Mouse (Mus musculus) E14TG2a.4 (cell line): ENCODE measurements around the gene Rassf9.

ENCODE experiments used
- CTCF ChIP-seq: conservative IDR thresholded peaks from 2 replicates; pipeline ENCODE4 v1.5.1; 2014; ENCODE audit warnings: low read length
- POU5F1 ChIP-seq: IDR thresholded peaks from 2 replicates; pipeline ENCODE4 v1.6.1; 2014; ENCODE audit warnings: low read length, borderline replicate concordance

DNA sequence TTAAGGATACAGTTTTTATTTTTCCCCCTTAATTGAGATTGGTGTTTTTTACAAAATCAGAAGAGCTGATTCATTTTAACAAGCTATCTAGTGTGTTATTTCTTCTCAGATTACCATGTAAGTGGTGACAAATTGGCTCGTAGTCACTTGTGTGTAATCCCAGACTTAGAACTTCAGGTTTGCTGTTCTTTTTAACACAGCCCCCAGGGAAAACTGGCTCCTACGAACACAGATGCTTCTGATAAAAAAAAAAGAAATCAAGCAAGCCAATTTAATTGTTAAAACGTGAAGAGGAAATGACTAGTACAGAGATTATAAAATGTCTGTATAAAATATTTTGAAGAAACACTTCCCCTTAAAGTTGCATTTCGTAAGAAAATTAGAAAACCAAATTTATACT, 4.6 kb upstream of the Rassf9 start:
- no peak for TF ChIP-seq CTCF
- TF ChIP-seq POU5F1, result no peak
